In the genomic region with DNA sequence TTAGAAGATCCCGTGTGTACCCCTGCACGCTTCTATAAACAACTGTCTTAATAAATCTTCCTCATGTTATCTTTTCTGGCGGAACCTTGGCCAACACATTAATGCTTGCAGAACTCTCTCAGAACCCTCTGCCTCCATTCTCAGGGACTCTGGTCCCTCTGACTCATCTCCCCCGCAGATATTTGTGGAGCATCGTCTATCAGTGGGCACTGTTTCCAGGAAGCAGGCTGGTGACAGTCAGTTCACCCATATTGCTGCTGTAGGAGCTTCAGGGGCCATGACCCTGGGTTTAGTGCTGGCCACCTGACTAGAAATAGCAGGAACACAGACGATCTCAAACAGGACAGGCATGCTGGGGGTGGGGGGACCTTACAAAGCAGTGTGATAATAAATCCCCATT, we compare ENCODE assay signal across 41 mouse cellular contexts. TPM values are rescaled to one million over a fixed set of nuclear protein-coding genes. Genes with fewer than 3 reads are reported as not detected.
"Had no signal": no experiment of that assay in that cellular context is flagged by ENCODE, and none has a peak within 500 bp of the region (broad histone marks: within the 10 kb centered on the region; RNA-seq: fewer than 3 reads in every experiment).

No protein-coding gene starts in this region.

- H3K9ac ChIP-seq: heart, embryonic 15.5 days; hindbrain, embryonic 13.5 days; hindbrain, embryonic 15.5 days; kidney, embryonic 15.5 days; limb, embryonic 12.5 days; liver, embryonic 13.5 days; liver, embryonic 15.5 days; liver, postnatal 0 days had no signal

- H3K4me2 ChIP-seq: heart, embryonic 11.5 days; heart, embryonic 13.5 days; heart, embryonic 15.5 days; hindbrain, embryonic 13.5 days; hindbrain, embryonic 15.5 days; kidney, embryonic 15.5 days; limb, embryonic 12.5 days; liver, embryonic 11.5 days; liver, embryonic 13.5 days; liver, embryonic 15.5 days had no signal

- H3K9me3 ChIP-seq: heart, embryonic 13.5 days; heart, embryonic 15.5 days; hindbrain, embryonic 13.5 days; hindbrain, embryonic 15.5 days; kidney, embryonic 15.5 days; limb, embryonic 10.5 days; limb, embryonic 12.5 days; liver, embryonic 13.5 days; liver, embryonic 15.5 days had no signal

- H3K27ac ChIP-seq: heart, adult 2 months; hindbrain, embryonic 13.5 days; hindbrain, embryonic 15.5 days; hindbrain, postnatal 0 days; kidney, embryonic 15.5 days; kidney, postnatal 0 days; layer of hippocampus, adult 2 months; left cerebral cortex, adult 2 months; limb, embryonic 10.5 days; limb, embryonic 12.5 days; liver, embryonic 13.5 days; liver, embryonic 15.5 days had no signal

- ATAC-seq: hindbrain, postnatal 0 days; intestine, embryonic 16.5 days; liver, postnatal 0 days had no signal

- DNase-seq: gastrocnemius, postnatal 14 days; gastrocnemius, postnatal 36 days; heart, adult 11 months; heart, adult 2 months; heart, postnatal 14 days; heart, postnatal 36 days; kidney, adult 11 months; kidney, adult 2 months; kidney, adult 9 months; kidney, postnatal 25 days; kidney, postnatal 4 days; liver; liver, embryonic 13.5 days; liver, postnatal 0 days had no signal

- H3K36me3 ChIP-seq: hindbrain, embryonic 13.5 days had no signal

- H3K27me3 ChIP-seq: heart, embryonic 13.5 days; heart, embryonic 15.5 days; hindbrain, embryonic 15.5 days; kidney, embryonic 15.5 days; limb, embryonic 12.5 days; liver, embryonic 13.5 days; liver, embryonic 15.5 days had no signal

- H3K4me3 ChIP-seq: heart, adult 2 months; heart, embryonic 13.5 days; heart, embryonic 15.5 days; hindbrain, embryonic 13.5 days; hindbrain, embryonic 15.5 days; kidney, embryonic 15.5 days; layer of hippocampus, adult 2 months; left cerebral cortex, adult 2 months; limb, embryonic 10.5 days; limb, embryonic 12.5 days; liver, embryonic 13.5 days; liver, embryonic 15.5 days had no signal

RNA-seq across cellular contexts. Expression of gene Bcl2a1c, which starts 57.2 kb away (rescaled TPM):
- total RNA-seq: gastrocnemius, adult 18-20 months; gastrocnemius, adult 8-10 months; gastrocnemius, postnatal 14 days; gastrocnemius, postnatal 36 days; heart, adult 2 months; heart, postnatal 14 days; heart, postnatal 36 days; hematopoietic stem cell, adult 5-6 weeks; hindbrain, postnatal 0 days; layer of hippocampus, adult 2 months; layer of hippocampus, postnatal 10 days; layer of hippocampus, postnatal 25 days; left cerebral cortex, adult 2 months; left cerebral cortex, postnatal 14 days; left cerebral cortex, postnatal 36 days had no signal
- polyA plus RNA-seq: gonadal fat pad, adult 2 months; heart, adult 2 months; heart, embryonic 11.5 days; heart, embryonic 13.5 days; heart, embryonic 15.5 days; heart, postnatal 0 days; hindbrain, embryonic 11.5 days; hindbrain, embryonic 13.5 days; hindbrain, embryonic 15.5 days; hindbrain, postnatal 0 days; intestine, embryonic 14.5 days; intestine, embryonic 16.5 days; kidney, adult 2 months; kidney, embryonic 15.5 days; limb, embryonic 10.5 days; limb, embryonic 12.5 days; limb, embryonic 14.5 days; liver, embryonic 11.5 days; liver, embryonic 13.5 days; liver, embryonic 15.5 days; liver, postnatal 0 days had no signal
